Mouse (Mus musculus): ENCODE measurements at regions not wholly inside any gene's neighbourhood (a gene's known extent, or its start where the extent isn't known, plus 50 kb on each side); places are given as distances from the start of the nearest gene placed in this dataset.

GRCm38 (mm10) chr4:142838363-142838964 is 374.3 kb downstream of the Prdm2 start:
- no peak for DNase-seq (ENCODE audit: extremely low spot score, low spot score)
- H3K36me3 ChIP-seq (replicated peaks) = no peaks in the 10 kb centered on the region
- no peak overlapping the region for H3K4me3 ChIP-seq
- 60% methylated on average over 4 of the region's 4 CpGs for WGBS
- 0 out of 2 replicates have a peak, but pooled peaks cover 3% of the 10 kb centered on the region for H3K4me1 ChIP-seq
- H3K27ac ChIP-seq = no peak overlapping the region
- no peaks in the 10 kb centered on the region for H3K27me3 ChIP-seq (ENCODE audit: poor library complexity, severe bottlenecking)
- H3K9me3 ChIP-seq = no peaks in the 10 kb centered on the region

GRCm38 (mm10) chr4:142837636-142838035 is 375.2 kb downstream of the Prdm2 start:
- H3K27ac ChIP-seq = no peak overlapping the region
- no peaks in the 10 kb centered on the region for H3K36me3 ChIP-seq (replicated peaks)
- no peak overlapping the region for H3K4me3 ChIP-seq
- H3K9me3 ChIP-seq = no peaks in the 10 kb centered on the region
- H3K4me1 ChIP-seq = 0 out of 2 replicates have a peak, but pooled peaks cover 3% of the 10 kb centered on the region
- 81% methylated on average over 4 of the region's 4 CpGs for WGBS
- no peaks in the 10 kb centered on the region for H3K27me3 ChIP-seq (ENCODE audit: poor library complexity, severe bottlenecking)
- no peak for DNase-seq (ENCODE audit: extremely low spot score, low spot score)

- H3K36me3 ChIP-seq (replicated peaks) = no peaks in the 10 kb centered on the region
- peaks cover 37% of the 10 kb centered on the region for H3K4me1 ChIP-seq
- no peak overlapping the region for H3K27ac ChIP-seq
- H3K9me3 ChIP-seq = no peaks in the 10 kb centered on the region
- DNase-seq (ENCODE audit: extremely low spot score, low spot score) = no peak
- H3K4me3 ChIP-seq = no peak overlapping the region
- 87% methylated on average over 7 of the region's 7 CpGs for WGBS
- H3K27me3 ChIP-seq (ENCODE audit: poor library complexity, severe bottlenecking) = no peaks in the 10 kb centered on the region
Measured at GRCm38 (mm10) chr4:142829711-142830110, 383.1 kb downstream of the Prdm2 start.

GRCm38 (mm10) chr4:142828969-142829368 is 383.8 kb downstream of the Prdm2 start:
- H3K36me3 ChIP-seq (replicated peaks) = no peaks in the 10 kb centered on the region
- H3K27ac ChIP-seq = no peak overlapping the region
- no peak for DNase-seq (ENCODE audit: extremely low spot score, low spot score)
- 22% methylated on average over 10 of the region's 10 CpGs for WGBS
- peaks cover 39% of the 10 kb centered on the region for H3K4me1 ChIP-seq
- no peak overlapping the region for H3K4me3 ChIP-seq
- H3K27me3 ChIP-seq (ENCODE audit: poor library complexity, severe bottlenecking) = no peaks in the 10 kb centered on the region
- H3K9me3 ChIP-seq = no peaks in the 10 kb centered on the region

- peak; percentile 18 for DNase-seq (ENCODE audit: extremely low spot score, low spot score)
- Histone ChIP-seq H3K27me3 (ENCODE audit: poor library complexity, severe bottlenecking) (no peaks in the 10 kb centered on the region), H3K4me3 (no peak overlapping the region), H3K27ac (no peak overlapping the region), H3K9me3 (no peaks in the 10 kb centered on the region; the same call in 1 of the 2 replicates), H3K36me3 (replicated peaks) (no peaks in the 10 kb centered on the region), H3K4me1 (peaks cover 39% of the 10 kb centered on the region)
- WGBS = 59% methylated on average over 13 of the region's 13 CpGs
Measured at GRCm38 (mm10) chr4:142826250-142826893, 386.4 kb downstream of the Prdm2 start.

GRCm38 (mm10) chr4:142825786-142826185 is 387.0 kb downstream of the Prdm2 start:
- WGBS = 32% methylated on average over 5 of the region's 5 CpGs
- DNase-seq (ENCODE audit: extremely low spot score, low spot score) = no peak
- H3K27ac ChIP-seq = no peak overlapping the region

GRCm38 (mm10) chr4:142818440-142818839 is 394.4 kb downstream of the Prdm2 start:
- 91% methylated on average over 6 of the region's 6 CpGs for WGBS
- H3K27ac ChIP-seq = no peak overlapping the region
- H3K36me3 ChIP-seq (replicated peaks) = no peaks in the 10 kb centered on the region
- no peaks in the 10 kb centered on the region for H3K4me1 ChIP-seq
- no peak overlapping the region for H3K4me3 ChIP-seq
- no peaks in the 10 kb centered on the region; the same call in 1 of the 2 replicates for H3K9me3 ChIP-seq
- DNase-seq (ENCODE audit: extremely low spot score, low spot score) = no peak
- H3K27me3 ChIP-seq (ENCODE audit: poor library complexity, severe bottlenecking) = no peaks in the 10 kb centered on the region

More at GRCm38 (mm10) chr4:142825786-142826185, 387.0 kb downstream of the Prdm2 start:
- Histone ChIP-seq H3K9me3 (no peaks in the 10 kb centered on the region; the same call in 1 of the 2 replicates), H3K36me3 (replicated peaks) (no peaks in the 10 kb centered on the region), H3K27me3 (ENCODE audit: poor library complexity, severe bottlenecking) (no peaks in the 10 kb centered on the region), H3K4me3 (no peak overlapping the region), H3K4me1 (peaks cover 39% of the 10 kb centered on the region)

GRCm38 (mm10) chr4:142816986-142817385 is 395.8 kb downstream of the Prdm2 start:
- Histone ChIP-seq H3K4me3 (no peak overlapping the region), H3K27me3 (ENCODE audit: poor library complexity, severe bottlenecking) (no peaks in the 10 kb centered on the region), H3K4me1 (no peaks in the 10 kb centered on the region), H3K36me3 (replicated peaks) (no peaks in the 10 kb centered on the region), H3K9me3 (no peaks in the 10 kb centered on the region), H3K27ac (no peak overlapping the region)
- DNase-seq (ENCODE audit: extremely low spot score, low spot score) = no peak
- 84% methylated on average over 1 of the region's 1 CpGs for WGBS

GRCm38 (mm10) chr4:142803819-142804218 is 409.0 kb downstream of the Prdm2 start:
- Histone ChIP-seq H3K27me3 (ENCODE audit: poor library complexity, severe bottlenecking) (peaks cover 14% of the 10 kb centered on the region), H3K36me3 (replicated peaks) (no peaks in the 10 kb centered on the region), H3K27ac (no peak overlapping the region), H3K9me3 (no peaks in the 10 kb centered on the region), H3K4me3 (no peak overlapping the region), H3K4me1 (peaks cover 11% of the 10 kb centered on the region)
- 90% methylated on average over 2 of the region's 2 CpGs for WGBS
- DNase-seq (ENCODE audit: extremely low spot score, low spot score) = no peak

GRCm38 (mm10) chr4:142799291-142799690 is 413.5 kb downstream of the Prdm2 start:
- DNase-seq (ENCODE audit: extremely low spot score, low spot score) = no peak
- Histone ChIP-seq H3K36me3 (replicated peaks) (no peaks in the 10 kb centered on the region), H3K4me1 (peaks cover 11% of the 10 kb centered on the region), H3K27ac (no peak overlapping the region), H3K9me3 (no peaks in the 10 kb centered on the region), H3K4me3 (no peak overlapping the region), H3K27me3 (ENCODE audit: poor library complexity, severe bottlenecking) (peaks cover 14% of the 10 kb centered on the region)
- 81% methylated on average over 5 of the region's 5 CpGs for WGBS

GRCm38 (mm10) chr4:142798834-142799233 is 414.0 kb downstream of the Prdm2 start:
- WGBS = 84% methylated on average over 6 of the region's 6 CpGs
- no peak for DNase-seq (ENCODE audit: extremely low spot score, low spot score)
- no peaks in the 10 kb centered on the region for H3K9me3 ChIP-seq
- no peaks in the 10 kb centered on the region for H3K36me3 ChIP-seq (replicated peaks)
- H3K27ac ChIP-seq = no peak overlapping the region
- peaks cover 14% of the 10 kb centered on the region for H3K27me3 ChIP-seq (ENCODE audit: poor library complexity, severe bottlenecking)
- H3K4me3 ChIP-seq = no peak overlapping the region
- H3K4me1 ChIP-seq = peaks cover 8% of the 10 kb centered on the region

GRCm38 (mm10) chr4:142792606-142792970 is 420.2 kb downstream of the Prdm2 start:
- no peaks in the 10 kb centered on the region for H3K4me1 ChIP-seq
- WGBS = 87% methylated on average over 2 of the region's 2 CpGs
- no peaks in the 10 kb centered on the region for H3K9me3 ChIP-seq
- H3K27ac ChIP-seq = no peak overlapping the region
- no peaks in the 10 kb centered on the region for H3K36me3 ChIP-seq (replicated peaks)
- H3K4me3 ChIP-seq = no peak overlapping the region
- no peaks in the 10 kb centered on the region for H3K27me3 ChIP-seq (ENCODE audit: poor library complexity, severe bottlenecking)
- no peak for DNase-seq (ENCODE audit: extremely low spot score, low spot score)

GRCm38 (mm10) chr4:142791823-142792605 is 420.8 kb downstream of the Prdm2 start:
- Histone ChIP-seq H3K36me3 (replicated peaks) (no peaks in the 10 kb centered on the region), H3K4me3 (no peak overlapping the region), H3K27ac (no peak overlapping the region), H3K4me1 (no peaks in the 10 kb centered on the region), H3K9me3 (no peaks in the 10 kb centered on the region), H3K27me3 (ENCODE audit: poor library complexity, severe bottlenecking) (no peaks in the 10 kb centered on the region)
- WGBS = 86% methylated on average over 3 of the region's 3 CpGs
- DNase-seq (ENCODE audit: extremely low spot score, low spot score) = no peak

Data from forebrain, embryonic 10.5 days (tissue).